Mouse (Mus musculus) testis, adult 2 months (tissue): ENCODE measurements at regions not wholly inside any gene's neighbourhood (a gene's known extent, or its start where the extent isn't known, plus 50 kb on each side); places are given as distances from the start of the nearest gene placed in this dataset.

ENCODE experiments used
- CTCF ChIP-seq: fragments of 200-500 bp; IDR thresholded peaks from 2 replicates; pipeline ENCODE4 v1.5.1; 2012; ENCODE audit warnings: low read depth, mild to moderate bottlenecking, inconsistent platforms, low read length, moderate library complexity; ENCODE audit not compliant: control insufficient read depth, insufficient read depth, insufficient replicate concordance
- POLR2A ChIP-seq: fragments of 200-500 bp; IDR thresholded peaks from 2 replicates; pipeline ENCODE4 v1.6.1; 2012; ENCODE audit warnings: low read depth, mild to moderate bottlenecking, inconsistent platforms, low read length, moderate library complexity; ENCODE audit not compliant: control insufficient read depth

GRCm38 (mm10) chr2:148113184-148113583 is 66.4 kb upstream of the Foxa2 start:
- TF ChIP-seq CTCF (no peak), POLR2A (no peak)
